ENCODE assay signal across 8 mouse cellular contexts in genomic region chr2:28792931-28793610, GRCm38 (mm10). TPM values are rescaled to one million over a fixed set of nuclear protein-coding genes. Genes with fewer than 3 reads are reported as not detected.
DNase-seq lines count a peak whose midpoint lies in the region; ATAC-seq and TF ChIP-seq lines count a peak whose summit lies in the region.

No protein-coding gene starts in this region.

- 0 out of 2 replicates have a peak, but pooled peaks cover 4% of the 10 kb centered on the region for H3K4me1 ChIP-seq in forebrain, postnatal 0 days (ENCODE audit: insufficient read depth)
- 0 out of 2 replicates have a peak, but pooled peaks cover 7% of the 10 kb centered on the region for H3K4me1 ChIP-seq in intestine, embryonic 14.5 days (replicated peaks; ENCODE audit: control insufficient read depth, insufficient read depth, low read length)
- H3K4me1 ChIP-seq in liver, embryonic 14.5 days (replicated peaks; ENCODE audit: control insufficient read depth in 2 of 2, insufficient read depth in 2 of 2, low read length in 1 of 2) = 0 out of 4 replicates have a peak, but pooled peaks cover 0 to 2% of the 10 kb centered on the region in 2 experiments

- 28% methylated on average over 5 of the region's 6 CpGs for WGBS in forebrain, postnatal 0 days
- WGBS in intestine, embryonic 14.5 days = 20% methylated on average over 5 of the region's 6 CpGs
- WGBS in liver, embryonic 14.5 days (ENCODE audit: insufficient replicate concordance) = 14% methylated on average over 5 of the region's 6 CpGs

- no peak overlapping the region; the same call in 1 of the 2 replicates for H3K9ac ChIP-seq in forebrain, postnatal 0 days
- no peak overlapping the region for H3K9ac ChIP-seq in intestine, embryonic 14.5 days (ENCODE audit: low read length)
- H3K9ac ChIP-seq in liver, embryonic 14.5 days (replicated peaks) = no peak overlapping the region

- H3K9me3 ChIP-seq in forebrain, postnatal 0 days (ENCODE audit: low read length) = no peaks in the 10 kb centered on the region
- H3K9me3 ChIP-seq in intestine, embryonic 14.5 days (ENCODE audit: control insufficient read depth, low read length) = no peaks in the 10 kb centered on the region
- no peaks in the 10 kb centered on the region for H3K9me3 ChIP-seq in liver, embryonic 14.5 days (ENCODE audit: control insufficient read depth, low read length)

- no peak for TF ChIP-seq EP300 in liver, embryonic 14.5 days (IDR thresholded peaks at IDR 0.05; ENCODE audit: low read depth)

- H3K27ac ChIP-seq in forebrain, postnatal 0 days (ENCODE audit: low read depth, low read length) = no peak overlapping the region
- H3K27ac ChIP-seq in intestine, embryonic 14.5 days (ENCODE audit: low read depth) = 0 out of 2 replicates have a peak overlapping the region, but pooled peaks have one; percentile 22
- H3K27ac ChIP-seq in liver, embryonic 14.5 days = no peak overlapping the region

- no peaks in the 10 kb centered on the region for H3K36me3 ChIP-seq in forebrain, postnatal 0 days (ENCODE audit: insufficient read depth)
- H3K36me3 ChIP-seq in intestine, embryonic 14.5 days (ENCODE audit: control insufficient read depth, insufficient read depth, low read length) = no peaks in the 10 kb centered on the region
- no peaks in the 10 kb centered on the region for H3K36me3 ChIP-seq in liver, embryonic 14.5 days (replicated peaks; ENCODE audit: control insufficient read depth, insufficient read depth, low read depth)

- no peaks in the 10 kb centered on the region; the same call in 1 of the 2 replicates for H3K27me3 ChIP-seq in forebrain, postnatal 0 days (ENCODE audit: insufficient read depth, low read length)
- H3K27me3 ChIP-seq in intestine, embryonic 14.5 days (replicated peaks; ENCODE audit: control insufficient read depth, insufficient read depth, low read length) = no peaks in the 10 kb centered on the region
- no peaks in the 10 kb centered on the region for H3K27me3 ChIP-seq in liver, embryonic 14.5 days (ENCODE audit: control insufficient read depth, insufficient read depth, low read length)

- peak overlapping the region; percentile 30 for H3K4me2 ChIP-seq in forebrain, postnatal 0 days (ENCODE audit: low read depth)
- peak overlapping the region; percentile 42 for H3K4me2 ChIP-seq in intestine, embryonic 14.5 days (ENCODE audit: low read length)
- no peak overlapping the region for H3K4me2 ChIP-seq in liver, embryonic 14.5 days (ENCODE audit: low read depth)

- DNase-seq in cerebellum, adult 9-10 months = peak; percentile 29
- DNase-seq in cerebellum, adult 8-10 months = no peak
- DNase-seq in ZHBTc4 (ENCODE audit: low read depth, low spot score) = peak; percentile 72
- peak; percentile 72 for DNase-seq in forebrain, postnatal 0 days
- DNase-seq in intestine, embryonic 14.5 days (ENCODE audit: low spot score) = peak; percentile 67
- peak in 2 of 3 experiments; percentile 3 to 14 for DNase-seq in liver, embryonic 14.5 days (ENCODE audit: low read depth in 3 of 3, low spot score in 3 of 3)
- peak; percentile 40 for DNase-seq in retina, adult 2 months (ENCODE audit: low read depth, low spot score)
- no peak for DNase-seq in thymus, postnatal 14 days

- ATAC-seq in forebrain, postnatal 0 days = peak; percentile 82
- peak; percentile 80 for ATAC-seq in intestine, embryonic 14.5 days (replicated peaks; ENCODE audit: low FRiP score, low TSS enrichment, low read depth)
- no peak for ATAC-seq in liver, embryonic 14.5 days (ENCODE audit: insufficient read depth)

- no peak overlapping the region for H3K4me3 ChIP-seq in forebrain, postnatal 0 days (ENCODE audit: low read depth, low read length)
- H3K4me3 ChIP-seq in intestine, embryonic 14.5 days (ENCODE audit: low read depth, low read length) = peak overlapping the region; percentile 4; the same call in 1 of the 2 replicates
- H3K4me3 ChIP-seq in liver, embryonic 14.5 days (ENCODE audit: insufficient read depth in 1 of 2, low read depth in 2 of 2, low read length in 2 of 2) = no peak overlapping the region

- TF ChIP-seq CTCF in forebrain, postnatal 0 days (IDR thresholded peaks at IDR 0.05; ENCODE audit: low read depth) = no peak
- TF ChIP-seq CTCF in liver, embryonic 14.5 days (IDR thresholded peaks at IDR 0.05; ENCODE audit: low read depth) = no peak

RNA-seq across cellular contexts. Expression of gene Gtf3c4, which starts 47.1 kb away (rescaled TPM):
- total RNA-seq in forebrain, postnatal 0 days (2014; rRNA removed) = 59.4 and 86.0 TPM in 2 replicates
- polyA plus RNA-seq in forebrain, postnatal 0 days (2015; fragmentation: Nextera tagmentation; extraction: Ambion mirVana) = 11.1 and 15.8 TPM in 2 replicates
- polyA plus RNA-seq in intestine, embryonic 14.5 days (2014; fragmentation: Nextera tagmentation; extraction: Ambion mirVana) = 20.1 and 21.3 TPM in 2 replicates
- 3.1 and 4.2 TPM in 2 replicates for polyA plus RNA-seq in liver, embryonic 14.5 days (2012; rRNA removed)
- 5.6 and 6.1 TPM in 2 replicates for polyA plus RNA-seq in liver, embryonic 14.5 days (2014; fragmentation: Nextera tagmentation; extraction: Ambion mirVana)

RNA-seq across cellular contexts. Expression of gene Ddx31, which starts 47.1 kb away (rescaled TPM):
- total RNA-seq in forebrain, postnatal 0 days (2014; rRNA removed) = 22.3 and 22.9 TPM in 2 replicates
- 9.0 and 10.0 TPM in 2 replicates for polyA plus RNA-seq in forebrain, postnatal 0 days (2015; fragmentation: Nextera tagmentation; extraction: Ambion mirVana)
- polyA plus RNA-seq in intestine, embryonic 14.5 days (2014; fragmentation: Nextera tagmentation; extraction: Ambion mirVana) = 16.5 and 17.5 TPM in 2 replicates
- polyA plus RNA-seq in liver, embryonic 14.5 days (2012; rRNA removed) = 2.6 and 3.5 TPM in 2 replicates
- 5.0 and 5.7 TPM in 2 replicates for polyA plus RNA-seq in liver, embryonic 14.5 days (2014; fragmentation: Nextera tagmentation; extraction: Ambion mirVana)

Comparison
In these comparisons a context has a peak if more than half of its experiments do, and no peak if none do; other contexts are left out.
1. DNase-seq: peak in cerebellum, adult 9-10 months (single experiment), ZHBTc4 (single experiment), forebrain, postnatal 0 days (single experiment), intestine, embryonic 14.5 days (single experiment), liver, embryonic 14.5 days (2 of 3) and retina, adult 2 months (single experiment); none in cerebellum, adult 8-10 months (single experiment) and thymus, postnatal 14 days (single experiment).